Mouse (Mus musculus) CD4-positive, CD25-positive, alpha-beta regulatory T cell, adult 9 weeks (primary cell): ENCODE data around the gene Pilrb2. TPM values are rescaled to one million over a fixed set of nuclear protein-coding genes. Genes with fewer than 3 reads are reported as not detected.

Experiments used
- polyA plus RNA-seq: library from polyadenylated mRNA; unstranded; fragments of 100-300 nt; shearing (Covaris generic); gene quantifications from one replicate; pipeline ENCODE4 v1.2.1, GENCODE M21; 2017

Pilrb2 gene
- 1.3 TPM for polyA plus RNA-seq

DNA sequence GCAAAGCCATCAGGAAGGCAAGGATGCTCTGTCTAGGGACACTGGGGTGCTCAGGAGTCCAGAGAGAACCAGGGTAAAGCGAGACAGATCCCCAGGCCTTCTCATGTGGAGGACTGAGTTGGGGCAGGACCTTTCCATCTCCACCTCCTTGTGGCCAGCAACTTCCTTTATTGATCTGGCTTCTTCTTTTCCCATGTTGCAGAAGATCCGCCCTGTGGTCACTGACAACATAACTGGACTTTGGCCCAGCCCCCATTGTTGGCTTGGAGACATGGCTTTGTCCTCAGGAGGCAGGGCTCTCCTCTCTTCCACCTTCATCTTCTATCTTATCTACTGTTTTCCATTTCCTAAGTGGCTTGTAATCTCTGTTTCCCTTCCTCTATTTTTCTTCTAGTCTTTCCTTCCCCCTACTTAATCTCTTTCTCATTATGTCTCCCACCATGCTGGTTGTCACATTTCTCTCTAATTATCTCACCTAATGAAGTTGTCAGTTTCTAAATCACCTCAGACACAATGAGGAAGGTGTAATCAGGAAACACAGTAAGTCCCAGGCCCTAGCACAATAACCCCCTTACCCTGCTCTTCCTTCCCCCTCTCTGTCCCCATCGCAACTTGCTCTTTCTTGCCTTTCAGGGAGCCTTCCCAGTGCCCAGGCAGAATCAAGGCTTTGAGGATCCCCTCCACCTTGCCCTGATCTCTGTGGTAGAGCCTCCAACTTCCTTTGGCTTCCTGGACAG, at the start of gene Pilrb2:
Gene Pilrb2 (minus strand): TSS at position 172 of the 737 bp plus-strand sequence.

DNA sequence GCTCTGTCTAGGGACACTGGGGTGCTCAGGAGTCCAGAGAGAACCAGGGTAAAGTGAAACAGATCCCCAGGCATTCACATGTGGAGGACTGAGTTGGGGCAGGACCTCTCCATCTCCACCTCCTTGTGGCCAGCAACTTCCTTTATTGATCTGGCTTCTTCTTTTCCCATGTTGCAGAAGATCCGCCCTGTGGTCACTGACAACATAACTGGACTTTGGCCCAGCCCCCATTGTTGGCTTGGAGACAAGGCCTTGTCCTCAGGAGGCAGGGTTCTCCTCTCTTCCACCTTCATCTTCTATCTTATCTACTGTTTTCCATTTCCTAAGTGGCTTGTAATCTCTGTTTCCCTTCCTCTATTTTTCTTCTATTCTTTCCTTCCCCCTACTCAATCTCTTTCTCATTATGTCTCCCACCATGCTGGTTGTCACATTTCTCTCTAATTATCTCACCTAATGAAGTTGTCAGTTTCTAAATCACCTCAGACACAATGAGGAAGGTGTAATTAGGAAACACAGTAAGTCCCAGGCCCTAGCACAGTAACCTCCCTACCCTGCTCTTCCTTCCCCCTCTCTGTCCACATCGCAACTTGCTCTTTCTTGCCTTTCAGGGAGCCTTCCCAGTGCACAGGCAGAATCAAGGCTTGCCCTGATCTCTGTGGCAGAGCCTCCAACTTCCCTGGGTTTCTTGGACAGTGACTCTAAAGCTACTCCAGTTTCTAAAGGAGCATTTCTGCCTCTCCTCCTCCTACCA, 13.5 kb downstream of the Pilrb2 start, which contains the start of gene Pilrb1:
Gene Pilrb1 (minus strand): TSS at position 147 of the 751 bp plus-strand sequence.

DNA sequence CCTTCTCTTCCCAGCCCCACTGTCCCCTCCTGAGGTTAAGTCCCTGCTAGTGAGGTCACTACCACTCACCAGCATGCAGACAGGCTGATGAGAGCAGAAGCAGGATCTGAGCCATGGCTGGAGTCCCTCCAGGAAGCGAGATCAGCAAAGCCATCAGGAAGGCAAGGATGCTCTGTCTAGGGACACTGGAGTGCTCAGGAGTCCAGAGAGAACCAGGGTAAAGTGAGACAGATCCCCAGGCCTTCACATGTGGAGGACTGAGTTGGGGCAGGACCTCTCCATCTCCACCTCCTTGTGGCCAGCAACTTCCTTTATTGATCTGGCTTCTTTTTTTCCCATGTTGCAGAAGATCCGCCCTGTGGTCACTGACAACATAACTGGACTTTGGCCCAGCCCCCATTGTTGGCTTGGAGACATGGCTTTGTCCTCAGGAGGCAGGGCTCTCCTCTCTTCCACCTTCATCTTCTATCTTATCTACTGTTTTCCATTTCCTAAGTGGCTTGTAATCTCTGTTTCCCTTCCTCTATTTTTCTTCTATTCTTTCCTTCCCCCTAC, 35.6 kb downstream of the Pilrb2 start, which contains the start of gene Pilra:
Gene Pilra (minus strand): TSS at position 316 of the 555 bp plus-strand sequence.

Other genes starting within 250 kb of the Pilrb2 start
- 0.86 TPM for gene Fbxo24, start 242.8 kb downstream of the Pilrb2 start, polyA plus RNA-seq
- 327 TPM for gene Lrch4, start 242.7 kb downstream of the Pilrb2 start, polyA plus RNA-seq
- gene Gm20605, start 242.6 kb downstream of the Pilrb2 start, polyA plus RNA-seq: 87.2 TPM
- 141 TPM for gene Sap25, start 230.5 kb downstream of the Pilrb2 start, polyA plus RNA-seq
- gene Irs3, start 226.1 kb downstream of the Pilrb2 start, polyA plus RNA-seq: not detected
- gene Agfg2, start 187.1 kb downstream of the Pilrb2 start, polyA plus RNA-seq: 21.6 TPM
- gene Nyap1, start 130.2 kb downstream of the Pilrb2 start, polyA plus RNA-seq: 0.98 TPM
- 441 TPM for gene Tsc22d4, start 126.1 kb downstream of the Pilrb2 start, polyA plus RNA-seq
- 21.1 TPM for gene Ppp1r35, start 93.0 kb downstream of the Pilrb2 start, polyA plus RNA-seq
- 19.8 TPM for gene Mepce, start 84.2 kb downstream of the Pilrb2 start, polyA plus RNA-seq
- gene Zcwpw1, start 84.0 kb downstream of the Pilrb2 start, polyA plus RNA-seq: 13.7 TPM
- 1.3 TPM for gene Pilra, start 35.5 kb downstream of the Pilrb2 start, polyA plus RNA-seq
- 0.58 TPM for gene Pilrb1, start 13.7 kb downstream of the Pilrb2 start, polyA plus RNA-seq
- gene Cyp3a13, start 49.8 kb upstream of the Pilrb2 start, polyA plus RNA-seq: 0.09 TPM
- gene Gjc3, start 91.3 kb upstream of the Pilrb2 start, polyA plus RNA-seq: not detected
- not detected for gene Azgp1, start 109.7 kb upstream of the Pilrb2 start, polyA plus RNA-seq
- not detected for gene Smok3a, start 149.4 kb upstream of the Pilrb2 start, polyA plus RNA-seq
- not detected for gene Smok3b, start 149.6 kb upstream of the Pilrb2 start, polyA plus RNA-seq
- gene Smok3c, start 181.4 kb upstream of the Pilrb2 start, polyA plus RNA-seq: not detected
- gene Zkscan1, start 213.3 kb upstream of the Pilrb2 start, polyA plus RNA-seq: 24.7 TPM
- gene Zscan21, start 245.1 kb upstream of the Pilrb2 start, polyA plus RNA-seq: 32.2 TPM